ENCODE assay signal across 12 mouse cellular contexts in genomic region chrX:84960557-84960956, GRCm38 (mm10).
"Had no signal": no experiment of that assay in that cellular context is flagged by ENCODE, and none has a peak within 500 bp of the region (broad histone marks: within the 10 kb centered on the region; RNA-seq: fewer than 3 reads in every experiment).

No protein-coding gene starts in this region.

- DNase-seq: kidney, postnatal 14 days; lung, embryonic 14.5 days; lung, postnatal 10 days; lung, postnatal 4 days; retina, postnatal 1 day; thymus, postnatal 36 days had no signal

- H3K4me2 ChIP-seq: kidney, embryonic 15.5 days; limb, embryonic 15.5 days; liver, embryonic 12.5 days; lung, embryonic 14.5 days; midbrain, embryonic 11.5 days; midbrain, embryonic 15.5 days; neural tube, embryonic 13.5 days had no signal

- ATAC-seq: liver, embryonic 12.5 days; midbrain, embryonic 15.5 days had no signal

- H3K27me3 ChIP-seq: kidney, embryonic 15.5 days; limb, embryonic 15.5 days; liver, embryonic 12.5 days; midbrain, embryonic 15.5 days; neural tube, embryonic 13.5 days had no signal

- H3K4me3 ChIP-seq: kidney, embryonic 15.5 days; limb, embryonic 15.5 days; liver, embryonic 12.5 days; midbrain, embryonic 15.5 days; neural tube, embryonic 13.5 days had no signal

- H3K27ac ChIP-seq: kidney, embryonic 15.5 days; limb, embryonic 15.5 days; liver, embryonic 12.5 days; midbrain, embryonic 15.5 days; neural tube, embryonic 13.5 days had no signal

- H3K9me3 ChIP-seq: kidney, embryonic 15.5 days; limb, embryonic 15.5 days; liver, embryonic 12.5 days; midbrain, embryonic 15.5 days; neural tube, embryonic 13.5 days had no signal

- H3K4me1 ChIP-seq: kidney, embryonic 15.5 days; limb, embryonic 15.5 days; liver, embryonic 12.5 days; midbrain, embryonic 15.5 days; neural tube, embryonic 13.5 days had no signal

- H3K36me3 ChIP-seq: kidney, embryonic 15.5 days; limb, embryonic 15.5 days; liver, embryonic 12.5 days; midbrain, embryonic 15.5 days; neural tube, embryonic 13.5 days had no signal

- H3K9ac ChIP-seq: kidney, embryonic 15.5 days; limb, embryonic 15.5 days; liver, embryonic 12.5 days; lung, embryonic 14.5 days; midbrain, embryonic 15.5 days; neural tube, embryonic 13.5 days had no signal
